Mouse (Mus musculus) CH12.LX (cell line): ENCODE data around the gene Mcemp1. TPM values are rescaled to one million over a fixed set of nuclear protein-coding genes. Genes with fewer than 3 reads are reported as not detected.

Source experiments
- DNase-seq: peaks from one replicate; pipeline ENCODE4 v3.0.0-alpha.2; 2013; ENCODE audit errors: extremely low read depth
- H3K27ac ChIP-seq: 2 replicates; pipeline ENCODE4 v1.5.1; 2012; ENCODE audit warnings: low read depth, mild to moderate bottlenecking, control low read depth, moderate library complexity; ENCODE audit not compliant: insufficient read depth
- H3K27me3 ChIP-seq: replicated peaks from 2 replicates; pipeline ENCODE3; 2012; ENCODE audit warnings: inconsistent platforms
- H3K36me3 ChIP-seq, 2 experiments: replicated peaks in 1 of 2; 2 replicates each; pipeline versions ENCODE3 to v1.6.1; 2012; ENCODE audit warnings: inconsistent platforms in 1 of 2, low read length in 1 of 2, mild to moderate bottlenecking in 1 of 2, mixed read lengths in 1 of 2, moderate library complexity in 1 of 2; ENCODE audit not compliant: control insufficient read depth in 1 of 2, insufficient read depth in 1 of 2
- H3K4me1 ChIP-seq, 2 experiments: 2 replicates each; pipeline ENCODE4 v1.6.1; 2012; ENCODE audit warnings: inconsistent platforms in 1 of 2, moderate library complexity in 1 of 2; ENCODE audit not compliant: insufficient read depth in 2 of 2, control insufficient read depth in 1 of 2
- H3K4me2 ChIP-seq: 2 replicates; pipeline ENCODE4 v1.6.1; 2012; ENCODE audit warnings: low read depth, mild to moderate bottlenecking, control low read depth; ENCODE audit not compliant: poor library complexity, insufficient read depth, severe bottlenecking
- H3K4me3 ChIP-seq, 3 experiments: fragments of 150-350 bp in 1 of 3; sonication (generic) in 1 of 3; replicated peaks in 1 of 3; 2 replicates each; pipeline versions ENCODE3 to v1.5.1; 2011 to 2012; ENCODE audit warnings: low read depth in 2 of 3, low read length in 2 of 3, mild to moderate bottlenecking in 2 of 3, moderate library complexity in 2 of 3, control low read depth in 1 of 3, improper control_type of control experiment in 1 of 3, inconsistent platforms in 1 of 3, mixed read lengths in 1 of 3; ENCODE audit not compliant: poor library complexity in 1 of 3
- H3K79me2 ChIP-seq: replicated peaks from 2 replicates; pipeline ENCODE4 v1.6.1; 2012; ENCODE audit warnings: mild to moderate bottlenecking, moderate library complexity; ENCODE audit not compliant: control insufficient read depth, poor library complexity, insufficient read depth, severe bottlenecking; ENCODE audit errors: extremely low read depth
- H3K9ac ChIP-seq: 2 replicates; pipeline ENCODE4 v1.6.1; 2012; ENCODE audit warnings: low read depth, mild to moderate bottlenecking, control low read depth, moderate library complexity; ENCODE audit not compliant: insufficient read depth
- H3K9me3 ChIP-seq: replicated peaks from 2 replicates; pipeline ENCODE3; 2012; ENCODE audit warnings: low read length, inconsistent platforms, mixed read lengths
- BHLHE40 ChIP-seq: IDR thresholded peaks from 2 replicates; pipeline ENCODE4 v1.6.1; 2011; ENCODE audit warnings: mild to moderate bottlenecking, low read depth, low read length, improper control_type of control experiment
- CHD1 ChIP-seq: IDR thresholded peaks from 2 replicates; pipeline ENCODE4 v1.6.1; 2012; ENCODE audit warnings: low read depth, low read length, improper control_type of control experiment, inconsistent platforms
- CTCF ChIP-seq, 2 experiments: IDR thresholded peaks in 1 of 2; conservative IDR thresholded peaks in 1 of 2; 2 replicates each; pipeline ENCODE4 v1.5.1; 2011 to 2012; ENCODE audit warnings: low read depth in 2 of 2, low read length in 2 of 2, improper control_type of control experiment in 1 of 2, inconsistent platforms in 1 of 2, mild to moderate bottlenecking in 1 of 2, moderate library complexity in 1 of 2
- ELF1 ChIP-seq: IDR thresholded peaks from 2 replicates; pipeline ENCODE4 v1.6.1; 2014; ENCODE audit warnings: low read depth, mild to moderate bottlenecking, inconsistent platforms, low read length, improper control_type of control experiment
- EP300 ChIP-seq: IDR thresholded peaks from 2 replicates; pipeline ENCODE4 v1.6.1; 2011; ENCODE audit warnings: low read length, improper control_type of control experiment
- GABPA ChIP-seq: IDR thresholded peaks from 2 replicates; pipeline ENCODE4 v1.6.1; 2012; ENCODE audit warnings: low read depth, low read length, improper control_type of control experiment, inconsistent platforms; ENCODE audit not compliant: insufficient replicate concordance
- HCFC1 ChIP-seq: IDR thresholded peaks from 2 replicates; pipeline ENCODE4 v1.6.1; 2012; ENCODE audit warnings: low read depth, mild to moderate bottlenecking, inconsistent platforms, low read length, improper control_type of control experiment
- JUN ChIP-seq: IDR thresholded peaks from 2 replicates; pipeline ENCODE4 v1.6.1; 2011; ENCODE audit warnings: low read depth, mild to moderate bottlenecking, low read length, improper control_type of control experiment, moderate library complexity; ENCODE audit not compliant: insufficient read depth
- JUND ChIP-seq: conservative IDR thresholded peaks from 2 replicates; pipeline ENCODE4 v1.6.1; 2011; ENCODE audit warnings: low read depth, low read length, improper control_type of control experiment
- KAT2A ChIP-seq: IDR thresholded peaks from 2 replicates; pipeline ENCODE4 v1.6.1; 2012; ENCODE audit warnings: low read length, improper control_type of control experiment, inconsistent platforms; ENCODE audit not compliant: insufficient replicate concordance
- MAFK ChIP-seq: IDR thresholded peaks from 2 replicates; pipeline ENCODE4 v1.6.1; 2011; ENCODE audit warnings: low read length, improper control_type of control experiment; ENCODE audit not compliant: insufficient replicate concordance
- MAX ChIP-seq: IDR thresholded peaks from 2 replicates; pipeline ENCODE4 v1.6.1; 2011; ENCODE audit warnings: low read length, improper control_type of control experiment
- MAZ ChIP-seq: IDR thresholded peaks from 2 replicates; pipeline ENCODE4 v1.6.1; 2012; ENCODE audit warnings: low read depth, mild to moderate bottlenecking, inconsistent platforms, low read length, improper control_type of control experiment, moderate library complexity
- MEF2A ChIP-seq: IDR thresholded peaks from 2 replicates; pipeline ENCODE4 v1.6.1; 2014; ENCODE audit warnings: low read depth, mild to moderate bottlenecking, inconsistent platforms, low read length, improper control_type of control experiment, borderline replicate concordance
- MXI1 ChIP-seq: IDR thresholded peaks from 2 replicates; pipeline ENCODE4 v1.6.1; 2011; ENCODE audit warnings: mild to moderate bottlenecking, low read depth, low read length, improper control_type of control experiment
- NELFE ChIP-seq: IDR thresholded peaks from 2 replicates; pipeline ENCODE4 v1.6.1; 2011; ENCODE audit warnings: low read depth, low read length, improper control_type of control experiment
- NRF1 ChIP-seq: IDR thresholded peaks from 2 replicates; pipeline ENCODE4 v1.6.1; 2014; ENCODE audit warnings: low read depth, mild to moderate bottlenecking, inconsistent platforms, low read length, improper control_type of control experiment, moderate library complexity
- PAX5 ChIP-seq: IDR thresholded peaks from 2 replicates; pipeline ENCODE4 v1.6.1; 2012; ENCODE audit warnings: low read length, inconsistent platforms, mixed read lengths
- POLR2A ChIP-seq: IDR thresholded peaks from 2 replicates; pipeline ENCODE4 v1.6.1; 2011; ENCODE audit warnings: low read depth, mild to moderate bottlenecking, improper control_type of control experiment, low read length
- POLR2AphosphoS2 ChIP-seq: IDR thresholded peaks from 2 replicates; pipeline ENCODE4 v1.6.1; 2011; ENCODE audit warnings: low read depth, low read length, improper control_type of control experiment
- RAD21 ChIP-seq: IDR thresholded peaks from 2 replicates; pipeline ENCODE4 v1.6.1; 2011; ENCODE audit warnings: low read depth, mild to moderate bottlenecking, low read length, improper control_type of control experiment, moderate library complexity
- RCOR1 ChIP-seq: conservative IDR thresholded peaks from 2 replicates; pipeline ENCODE4 v1.6.1; 2012; ENCODE audit warnings: low read depth, mild to moderate bottlenecking, inconsistent platforms, low read length, improper control_type of control experiment
- SMC3 ChIP-seq: IDR thresholded peaks from 2 replicates; pipeline ENCODE4 v1.6.1; 2011; ENCODE audit warnings: low read depth, low read length, improper control_type of control experiment
- TBP ChIP-seq: conservative IDR thresholded peaks from 2 replicates; pipeline ENCODE4 v1.6.1; 2011; ENCODE audit warnings: low read depth, low read length, improper control_type of control experiment
- UBTF ChIP-seq: IDR thresholded peaks from 2 replicates; pipeline ENCODE4 v1.6.1; 2012; ENCODE audit warnings: low read depth, mild to moderate bottlenecking, inconsistent platforms, low read length, improper control_type of control experiment, moderate library complexity
- USF2 ChIP-seq: conservative IDR thresholded peaks from 2 replicates; pipeline ENCODE4 v1.6.1; 2011; ENCODE audit warnings: low read depth, low read length, improper control_type of control experiment
- ZC3H11A ChIP-seq: IDR thresholded peaks from 2 replicates; pipeline ENCODE4 v1.6.1; 2012; ENCODE audit warnings: low read depth, mild to moderate bottlenecking, inconsistent platforms, low read length, improper control_type of control experiment
- ZMIZ1 ChIP-seq: IDR thresholded peaks from 2 replicates; pipeline ENCODE4 v1.6.1; 2012; ENCODE audit warnings: low read depth, mild to moderate bottlenecking, inconsistent platforms, low read length, improper control_type of control experiment
- ZNF384 ChIP-seq: IDR thresholded peaks from 2 replicates; pipeline ENCODE4 v1.6.1; 2012; ENCODE audit warnings: low read depth, low read length, improper control_type of control experiment, inconsistent platforms
- dilution Hi-C: fragments of 300-500 bp; cut with MboI; formaldehyde crosslinking; loops from 2 replicates; pipeline ENCODE4 v1.14.3; 2020; ENCODE audit warnings: low sequenced_read_pairs; ENCODE audit not compliant: extremely low pct_unique_long_range_greater_than_20kb, extremely low pct_ligation_motif_present
- in situ Hi-C: fragments of 300-500 bp; cut with MboI; formaldehyde crosslinking; loops from 3 replicates; pipeline ENCODE4 v1.14.3; 2019; ENCODE audit warnings: low sequenced_read_pairs, low pct_ligation_motif_present, low pct_unique_long_range_greater_than_20kb, mixed read lengths
- polyA plus RNA-seq: library from polyadenylated mRNA; unstranded; fragments of >175 nt; gene quantifications from 2 replicates; pipeline ENCODE4 v1.2.1, GENCODE M21; 2012; ENCODE audit warnings: low read depth; ENCODE audit not compliant: insufficient read length
- total RNA-seq, 2 experiments: library from RNA; depleted of rRNA; stranded (reverse); fragments of 300-350 nt in 1 of 2; fragments of >200 nt in 1 of 2; gene quantifications; 2 replicates each; pipeline ENCODE4 v1.2.3; 2012 to 2014

Gene Mcemp1
- total and polyA plus RNA-seq, 3 experiments, result 0.36 to 0.39 TPM; not detected in 1

DNA sequence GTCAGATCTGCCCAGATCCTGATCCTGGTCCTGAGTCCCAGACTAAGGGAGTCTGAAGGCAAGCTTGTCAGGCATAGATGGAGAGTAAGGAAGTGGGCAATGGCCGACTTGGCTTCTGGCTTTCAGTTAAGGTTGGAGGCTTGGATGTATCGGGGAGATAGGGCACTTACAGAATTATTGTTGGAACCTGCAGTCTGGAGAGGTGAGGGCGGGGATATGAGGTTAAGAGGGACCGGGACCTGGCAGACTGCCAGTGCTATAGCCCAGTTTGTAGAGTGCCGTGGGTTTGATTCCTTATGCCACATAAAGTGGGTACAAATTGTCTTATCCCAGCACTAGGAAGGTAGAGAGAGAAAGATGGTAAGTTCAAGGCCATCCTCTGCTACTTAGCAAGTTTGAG is 14.1 kb downstream of the Mcemp1 start:
- DNase-seq, result no peak
- Histone ChIP-seq H3K4me2 (no peak overlapping the region), H3K79me2 (peaks cover 21% of the 10 kb centered on the region; the same call in 1 of the 2 replicates), H3K27me3 (peaks cover 5% of the 10 kb centered on the region), H3K4me1 (peaks cover 5 to 53% of the 10 kb centered on the region in 2 experiments), H3K9ac (no peak overlapping the region), H3K9me3 (no peaks in the 10 kb centered on the region), H3K36me3 (peaks cover 21 to 60% of the 10 kb centered on the region in 2 experiments), H3K27ac (no peak overlapping the region), H3K4me3 (no peak overlapping the region)
- in situ Hi-C loops, result loop anchor here (10.0 kb wide), 2 partner anchors 215 to 325 kb away; partner anchors contain the start of genes A430078G23Rik and Pex11g
- TF ChIP-seq POLR2AphosphoS2, result no peak
- TF ChIP-seq ZMIZ1, result no peak
- no peak for TF ChIP-seq USF2
- no peak for TF ChIP-seq TBP
- no peak for TF ChIP-seq UBTF
- TF ChIP-seq RCOR1, result no peak
- no peak for TF ChIP-seq GABPA
- TF ChIP-seq JUND, result no peak
- TF ChIP-seq PAX5, result no peak
- TF ChIP-seq CTCF (conservative IDR thresholded peaks at IDR 0.05 in 1 of 2, IDR thresholded peaks at IDR 0.05 in 1 of 2; ENCODE audit: low read depth in 2 of 2, low read length in 2 of 2), result no peak
- no peak for TF ChIP-seq NELFE
- no peak for TF ChIP-seq MAZ
- no peak for TF ChIP-seq SMC3
- no peak for TF ChIP-seq CHD1
- no peak for TF ChIP-seq KAT2A
- no peak for TF ChIP-seq NRF1
- TF ChIP-seq MAX, result no peak
- TF ChIP-seq ELF1, result no peak
- TF ChIP-seq JUN, result no peak
- no peak for TF ChIP-seq ZC3H11A
- dilution Hi-C loops, result no loop called here

DNA sequence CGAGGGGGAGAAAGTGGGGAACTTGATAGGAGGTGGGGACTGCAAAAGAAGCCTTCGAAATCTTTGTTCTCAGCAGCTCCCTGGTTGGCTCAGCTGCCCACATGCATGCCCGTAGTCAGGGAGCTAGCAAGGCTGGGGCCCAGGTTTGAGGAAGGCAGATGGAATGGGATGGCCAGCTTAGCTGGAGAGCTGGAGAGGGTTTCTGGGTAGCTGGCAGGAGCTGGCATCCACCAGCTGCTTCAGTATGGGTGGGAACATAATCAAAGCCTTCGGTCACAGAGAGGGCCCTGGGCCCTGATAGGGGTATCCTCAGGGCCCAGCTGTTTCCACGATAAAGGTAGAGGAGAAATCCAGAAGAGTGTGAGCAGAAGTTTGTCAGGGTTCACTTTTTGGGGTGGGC is 16.9 kb downstream of the Mcemp1 start:
- no peaks in the 10 kb centered on the region for H3K27me3 ChIP-seq
- H3K4me3 ChIP-seq, result no peak overlapping the region
- TF ChIP-seq MXI1, result no peak
- no peak for TF ChIP-seq MAZ
- TF ChIP-seq ZNF384, result no peak
- TF ChIP-seq HCFC1, result no peak
- no peak for TF ChIP-seq PAX5
- TF ChIP-seq MEF2A, result no peak
- TF ChIP-seq MAFK, result no peak
- TF ChIP-seq EP300, result no peak
- no peak for TF ChIP-seq POLR2A
- no peak for TF ChIP-seq BHLHE40
- no peak for TF ChIP-seq USF2
- no peak for TF ChIP-seq ZMIZ1
- no peak for TF ChIP-seq UBTF
- no peak for TF ChIP-seq RAD21
- H3K4me1 ChIP-seq, result peaks cover 21 to 68% of the 10 kb centered on the region in 2 experiments
- no peak for DNase-seq
- H3K4me2 ChIP-seq, result no peak overlapping the region
- H3K36me3 ChIP-seq, result peaks cover 21 to 63% of the 10 kb centered on the region in 2 experiments
- H3K79me2 ChIP-seq, result peaks cover 13% of the 10 kb centered on the region; the same call in 1 of the 2 replicates
- H3K27ac ChIP-seq, result no peak overlapping the region
- dilution Hi-C loops (no loop called here), in situ Hi-C loops (no loop called here)
- no peaks in the 10 kb centered on the region for H3K9me3 ChIP-seq
- no peak overlapping the region for H3K9ac ChIP-seq
